Mouse (Mus musculus) frontal cortex, postnatal 10 days (tissue): Measurements from ENCODE around the gene Lingo3.
"Not testable (repeated sequence)": the region's sequence is repeated elsewhere in the genome, so short reads cannot be mapped to it uniquely, and the experiment has no call there.

Experiments used
- DNase-seq, 2 experiments: peaks; one replicate each; pipeline ENCODE4 v3.0.0; 2022; ENCODE audit warnings: low spot score in 2 of 2, mixed read lengths in 1 of 2

The Lingo3 gene

DNA sequence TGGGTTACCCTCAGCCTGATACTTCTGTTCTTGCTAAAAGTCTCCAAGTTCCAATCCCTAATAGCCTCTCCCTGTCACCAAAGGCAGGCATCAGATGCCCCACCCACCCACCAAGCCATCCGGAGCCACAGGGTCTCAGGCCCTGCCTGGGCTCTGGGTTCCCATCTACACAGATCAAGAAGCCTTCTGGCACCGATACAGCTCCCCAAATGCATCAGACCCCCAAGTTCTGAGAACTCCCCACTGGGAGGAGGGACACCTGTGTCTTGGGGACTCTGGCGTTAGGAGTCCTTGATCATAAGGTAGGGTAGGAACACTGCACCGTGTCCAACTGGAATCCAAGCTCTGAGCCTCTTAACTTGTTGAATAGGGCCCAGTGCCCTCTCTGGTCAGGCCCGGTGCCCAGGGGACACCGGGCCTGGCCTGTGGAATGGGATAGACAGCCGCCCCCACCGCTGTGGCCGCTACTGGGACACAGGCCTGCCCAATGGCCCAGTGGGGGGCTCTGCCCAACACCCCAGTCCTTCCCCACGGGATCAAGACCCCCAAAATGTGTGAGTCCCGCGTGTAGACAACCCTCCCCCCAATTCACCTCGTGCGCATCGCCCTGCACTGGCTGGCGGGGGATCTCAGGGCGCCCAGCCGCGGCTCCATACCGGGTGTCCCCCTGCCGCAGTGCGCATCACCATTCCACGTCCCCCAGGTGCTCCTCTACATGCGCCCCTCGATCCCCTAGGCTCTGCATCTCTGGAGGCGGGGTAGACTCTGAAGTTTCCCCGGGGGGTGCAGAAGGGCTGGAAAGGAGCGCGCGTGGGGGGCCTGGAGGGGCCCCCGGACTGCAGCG, 530 bp downstream of the Lingo3 start:
- no peak for DNase-seq

DNA sequence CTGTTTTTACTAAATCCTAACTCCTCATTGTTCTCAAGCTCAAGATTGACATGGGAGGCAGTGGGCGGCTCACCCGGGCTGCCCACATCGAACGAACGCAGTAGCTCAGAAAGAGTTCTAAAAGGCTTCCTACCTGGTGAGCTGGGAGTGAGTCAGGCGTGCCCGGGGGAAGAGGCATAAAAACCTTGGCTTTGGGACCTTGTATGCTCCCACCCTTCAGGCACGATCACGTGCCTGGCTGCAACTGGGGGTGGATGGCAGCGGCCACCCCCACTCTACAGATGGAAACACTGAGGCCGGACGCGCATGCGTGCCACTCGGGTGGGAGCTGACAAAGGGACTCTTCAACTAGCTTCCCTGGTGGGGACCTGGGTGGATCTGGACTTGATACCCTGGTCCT, 1.5 kb downstream of the Lingo3 start:
- DNase-seq: no peak

DNA sequence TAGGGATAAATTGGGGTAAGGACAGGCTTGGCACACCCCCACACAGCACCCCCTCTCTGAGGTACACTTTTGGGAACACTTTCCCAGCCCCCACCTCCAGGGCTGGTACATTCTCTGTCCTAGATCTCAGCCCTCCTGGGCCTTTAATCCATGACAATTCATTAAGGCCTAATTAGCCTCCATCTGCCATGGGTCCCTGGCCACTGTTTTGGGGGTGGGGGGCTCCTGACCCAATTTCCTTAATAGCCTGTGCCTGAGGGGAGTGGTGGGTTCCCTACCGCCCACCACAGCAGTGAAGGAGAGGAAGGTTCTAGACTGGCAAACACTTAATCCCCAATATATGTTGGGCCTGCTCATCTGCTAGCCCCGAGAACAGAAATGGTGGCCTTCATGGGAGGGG, 2.2 kb downstream of the Lingo3 start:
- no peak for DNase-seq

DNA sequence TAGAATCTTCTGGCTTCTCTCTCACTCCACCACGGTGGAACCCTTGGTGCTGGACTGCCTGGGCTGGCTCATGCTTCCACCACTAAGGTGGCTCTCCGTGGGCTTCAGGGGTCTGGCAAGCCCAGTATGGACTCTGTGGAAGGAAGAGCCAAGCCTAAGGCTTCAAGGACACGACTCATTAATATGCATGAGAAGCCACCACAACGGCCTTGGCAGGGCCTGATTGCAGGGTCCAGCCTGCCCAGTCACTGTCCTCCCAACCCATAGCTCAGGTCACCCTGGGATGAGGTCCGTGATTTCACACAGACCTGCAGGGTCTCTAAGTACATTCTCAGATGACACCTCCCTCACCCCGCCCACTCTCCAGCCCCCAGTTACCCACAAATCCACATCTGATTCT, 4.0 kb downstream of the Lingo3 start:
- no peak for DNase-seq

DNA sequence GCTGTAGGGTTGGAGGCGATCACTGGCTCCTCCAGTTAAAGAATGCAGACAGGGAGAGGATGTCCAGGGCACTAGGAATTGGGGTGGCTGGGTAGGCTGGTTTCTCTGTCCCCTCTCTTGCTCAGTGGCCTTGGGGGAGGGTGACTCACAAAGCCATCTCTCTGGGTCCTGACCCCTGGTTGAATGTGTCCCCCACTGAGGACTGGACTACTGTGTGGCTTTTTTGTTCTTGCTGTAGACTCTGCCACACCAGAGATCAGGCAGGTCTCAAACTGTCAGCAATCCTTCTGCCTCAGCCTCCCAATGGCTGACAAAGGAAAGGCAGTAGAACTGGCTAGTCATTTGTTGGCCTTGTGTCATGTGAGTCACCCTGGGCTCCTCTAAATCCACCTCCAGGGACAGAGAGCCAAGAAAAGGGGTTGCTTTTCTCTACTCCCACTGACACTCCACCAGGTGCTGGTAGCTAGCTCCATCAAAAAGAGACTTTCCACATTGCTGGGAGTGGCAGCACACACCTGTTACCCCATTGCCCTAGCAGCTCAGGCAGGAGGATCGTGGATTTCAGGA, 5.4 kb downstream of the Lingo3 start:
- no peak for DNase-seq

DNA sequence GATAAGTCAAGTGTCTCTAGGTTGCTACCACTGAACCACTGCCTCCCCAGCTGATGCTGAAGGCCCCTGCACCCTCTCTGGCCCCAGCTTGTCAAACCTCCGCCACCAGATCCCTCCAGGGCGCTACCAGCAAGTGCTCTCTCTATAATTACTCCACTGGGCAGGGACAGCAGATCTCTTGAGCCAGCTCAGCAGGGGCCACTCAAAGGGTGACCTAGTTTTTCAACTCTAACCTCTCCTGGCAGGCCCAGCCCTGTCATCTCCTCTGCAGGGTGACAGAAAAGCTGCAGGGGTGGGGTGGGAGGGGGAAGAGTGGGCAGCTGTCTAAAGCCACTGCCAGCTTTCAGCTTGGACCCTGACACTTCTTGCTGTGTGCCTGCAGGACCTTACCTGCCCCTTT, 6.0 kb downstream of the Lingo3 start:
- no peak for DNase-seq

DNA sequence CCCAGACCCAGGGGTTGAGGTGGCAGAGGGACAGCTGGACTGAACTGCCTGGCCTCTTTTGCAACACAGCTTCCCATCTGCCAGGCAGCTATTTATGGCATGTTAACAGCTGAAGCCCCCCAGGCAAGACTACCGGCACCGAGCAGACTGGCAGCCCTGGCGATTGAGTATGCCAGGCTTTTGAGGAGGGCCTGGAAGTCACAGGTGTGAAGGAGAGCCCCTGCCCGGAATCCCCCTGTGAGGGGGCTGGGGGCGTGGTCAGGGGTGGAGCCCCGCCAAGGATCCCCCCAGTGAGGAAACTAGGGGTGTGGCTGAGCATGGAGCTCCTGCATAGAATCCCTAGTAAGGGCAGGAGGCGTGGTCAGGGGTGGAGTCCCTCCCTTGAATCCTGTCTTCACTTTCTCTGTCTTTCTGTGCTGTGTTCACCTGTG, 6.9 kb downstream of the Lingo3 start:
- DNase-seq: no peak

DNA sequence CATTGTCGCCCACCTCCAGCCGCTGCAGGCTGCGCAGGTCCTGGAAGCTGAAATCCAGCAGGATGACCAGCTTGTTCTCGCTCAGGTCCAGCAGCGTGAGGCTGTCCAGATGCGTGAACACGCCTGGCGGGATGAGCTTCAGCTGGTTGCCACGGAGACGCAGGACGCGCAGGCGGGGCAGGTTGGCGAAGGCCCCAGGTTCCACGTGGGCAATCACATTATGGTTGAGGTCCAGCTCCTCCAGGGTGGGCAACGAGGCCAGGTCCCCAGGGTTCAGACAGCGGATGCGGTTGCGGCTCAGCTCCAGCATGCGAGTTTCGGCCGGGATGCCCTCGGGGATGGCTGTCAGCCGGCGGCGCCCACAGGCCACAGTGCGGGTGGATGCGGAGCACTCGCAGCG, 8.2 kb downstream of the Lingo3 start:
- no peak for DNase-seq

DNA sequence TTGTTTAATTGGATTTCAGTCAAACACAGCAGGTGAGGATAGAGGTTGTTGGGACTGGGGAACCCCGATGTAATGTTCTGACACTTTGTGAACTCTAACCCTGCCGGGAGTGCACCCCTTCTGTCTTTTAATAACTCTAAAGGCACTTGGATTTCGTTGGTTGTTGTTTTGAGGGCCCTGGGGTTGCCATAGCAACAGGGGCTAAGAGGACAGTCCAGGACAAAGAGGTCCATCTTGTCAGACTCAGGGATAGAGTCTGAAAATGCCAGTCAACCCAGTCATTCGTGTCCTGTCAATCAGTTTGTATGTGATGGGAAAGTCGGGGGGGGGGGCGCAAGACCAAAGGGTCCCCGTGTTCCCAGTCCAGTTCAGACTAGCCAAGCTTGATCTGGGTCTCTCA, 11.0 kb downstream of the Lingo3 start:
- DNase-seq: no peak

DNA sequence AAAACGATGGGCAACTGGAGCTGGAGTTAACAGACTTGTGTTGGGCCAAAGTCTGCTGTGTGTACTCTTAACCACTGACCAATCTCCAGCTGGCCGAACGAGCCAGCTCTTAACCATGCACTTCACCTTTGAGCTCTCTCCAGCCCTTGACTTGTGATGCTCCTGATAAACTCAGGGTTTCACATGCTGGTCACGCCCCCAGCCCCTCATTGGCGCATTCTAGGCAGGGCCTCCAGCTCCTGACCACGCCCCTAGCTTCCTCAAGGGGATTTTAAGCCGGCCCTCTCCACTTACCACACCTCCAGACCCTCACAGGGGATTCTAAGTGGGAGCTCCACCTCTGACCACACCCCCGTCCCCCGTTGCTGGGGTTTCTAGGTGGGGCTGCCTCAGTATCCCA, 12.7 kb downstream of the Lingo3 start:
- DNase-seq: no peak

DNA sequence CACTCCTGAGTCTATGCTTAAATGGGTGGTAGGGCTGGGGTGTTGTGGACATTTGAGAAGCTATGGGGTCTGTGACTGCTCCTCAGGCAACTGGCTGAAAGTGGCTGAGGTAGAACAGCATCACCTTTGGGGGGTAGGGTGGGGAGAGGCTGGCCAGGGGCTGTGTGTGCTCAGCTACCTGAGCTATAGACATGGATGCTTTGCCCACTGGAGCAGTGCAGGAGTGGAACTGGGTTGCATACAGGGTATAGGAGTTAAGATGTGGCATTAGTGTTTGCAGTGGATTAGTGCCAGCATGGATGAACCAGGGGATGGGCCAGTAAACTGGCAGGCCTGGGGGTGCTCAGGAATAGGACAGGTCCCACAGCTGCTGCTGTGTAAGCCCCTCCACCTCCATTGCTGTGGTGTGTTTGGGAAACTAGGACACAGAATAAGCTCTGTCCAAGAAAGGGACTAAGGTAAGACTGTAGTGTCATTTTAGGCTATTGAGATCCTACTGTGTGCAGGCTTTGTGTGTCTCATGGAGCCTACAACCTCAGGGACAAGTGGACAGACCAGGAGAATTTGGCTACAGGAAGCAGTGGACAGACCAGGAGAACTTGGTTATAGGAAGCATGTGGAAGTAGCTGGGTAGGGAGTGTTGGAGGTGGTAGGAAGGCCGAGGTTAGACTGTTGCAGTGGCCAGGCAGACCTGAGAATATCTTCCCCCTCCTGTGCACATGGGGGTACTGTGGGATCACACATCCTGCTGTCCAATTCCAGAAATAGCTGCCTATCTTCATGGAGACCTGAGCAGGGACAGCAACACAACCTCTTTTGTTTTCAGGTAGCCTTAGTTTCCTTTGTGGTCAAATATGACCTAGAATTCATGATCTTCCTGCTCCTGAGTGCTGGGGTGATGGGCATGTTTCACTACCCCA, 14.2 kb downstream of the Lingo3 start:
- DNase-seq: no peak

DNA sequence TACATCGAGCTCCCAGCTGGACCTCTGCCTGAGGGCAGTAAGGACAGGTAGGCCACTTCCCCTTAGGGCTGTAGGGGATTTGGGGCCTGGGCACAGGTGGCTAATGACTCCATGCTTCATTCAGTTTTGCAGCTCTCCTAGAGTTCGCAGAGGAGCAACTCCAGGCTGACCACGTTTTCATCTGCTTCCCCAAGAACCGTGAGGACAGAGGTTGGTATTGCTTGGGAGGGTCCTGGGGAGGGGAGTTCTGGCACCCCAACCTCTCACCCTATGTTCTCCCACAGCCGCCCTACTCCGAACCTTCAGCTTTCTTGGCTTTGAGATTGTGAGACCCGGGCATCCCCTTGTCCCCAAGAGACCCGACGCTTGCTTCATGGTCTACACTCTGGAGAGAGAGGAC, 15.3 kb downstream of the Lingo3 start:
- not testable (repeated sequence) for DNase-seq

DNA sequence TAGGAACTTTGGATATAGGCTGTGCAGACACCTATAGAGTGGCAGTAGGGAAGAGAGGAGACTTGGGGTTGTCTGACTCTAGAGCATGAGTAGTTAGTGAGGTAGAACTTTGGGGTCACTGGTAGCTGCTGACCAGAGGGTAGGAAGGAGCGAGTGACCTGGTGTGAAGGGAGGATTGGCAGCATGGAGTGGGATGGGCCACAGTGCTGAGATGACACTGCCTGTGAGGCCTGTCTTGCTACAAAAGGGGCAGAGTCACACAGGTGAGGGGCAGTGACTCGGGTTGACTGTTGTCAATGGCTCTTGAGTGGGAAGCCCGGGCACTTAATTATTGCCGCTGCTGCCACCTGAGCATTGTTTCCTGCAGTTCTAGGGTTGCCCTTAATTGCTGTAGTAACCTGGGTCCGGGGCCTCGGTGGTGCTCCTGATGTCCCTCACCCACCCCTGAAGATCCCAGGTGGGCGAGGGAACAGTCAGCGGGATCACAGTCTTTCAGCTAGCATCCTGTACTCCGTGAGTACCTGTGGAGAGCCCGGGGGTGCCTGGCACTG, 15.9 kb downstream of the Lingo3 start:
- DNase-seq: no peak

DNA sequence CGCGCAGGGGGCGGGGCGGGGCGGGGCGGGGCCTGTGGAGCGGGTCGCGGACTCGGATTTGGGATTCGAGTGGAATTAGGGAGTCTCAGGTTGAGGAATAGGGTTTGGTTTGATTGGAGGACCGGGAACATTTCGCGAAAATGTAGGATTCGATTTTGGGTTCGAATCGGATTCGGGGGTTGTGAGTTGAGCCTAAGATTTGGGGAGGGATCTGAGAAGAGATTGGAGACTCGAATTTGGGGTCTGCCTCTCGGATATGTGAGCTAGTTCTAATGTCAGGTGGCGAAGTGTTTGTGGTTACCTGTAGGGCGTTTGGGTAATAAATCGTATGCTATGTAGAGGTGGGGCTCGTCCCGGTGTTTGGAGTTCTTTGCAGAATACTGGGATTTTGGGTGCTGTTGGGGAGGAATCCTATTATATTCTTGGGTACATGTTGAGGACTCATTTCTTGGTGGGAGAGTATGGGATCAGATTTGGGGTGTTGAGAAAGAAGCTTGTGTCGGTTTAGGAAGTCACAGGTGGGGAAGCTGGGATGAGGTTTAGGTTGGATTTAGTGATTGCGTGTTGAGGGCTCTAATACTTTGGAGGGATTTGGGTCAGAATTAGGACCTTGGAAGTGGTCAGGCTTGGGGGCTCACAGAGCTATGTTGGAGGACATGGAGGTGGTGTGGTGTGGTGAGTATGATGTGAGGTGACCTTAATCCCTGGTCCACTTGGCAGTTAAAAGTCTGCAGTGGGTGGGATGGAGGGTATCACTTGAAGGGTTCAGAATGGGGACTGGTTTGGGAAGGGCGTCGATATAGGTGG, 16.6 kb downstream of the Lingo3 start:
- DNase-seq: no peak

DNA sequence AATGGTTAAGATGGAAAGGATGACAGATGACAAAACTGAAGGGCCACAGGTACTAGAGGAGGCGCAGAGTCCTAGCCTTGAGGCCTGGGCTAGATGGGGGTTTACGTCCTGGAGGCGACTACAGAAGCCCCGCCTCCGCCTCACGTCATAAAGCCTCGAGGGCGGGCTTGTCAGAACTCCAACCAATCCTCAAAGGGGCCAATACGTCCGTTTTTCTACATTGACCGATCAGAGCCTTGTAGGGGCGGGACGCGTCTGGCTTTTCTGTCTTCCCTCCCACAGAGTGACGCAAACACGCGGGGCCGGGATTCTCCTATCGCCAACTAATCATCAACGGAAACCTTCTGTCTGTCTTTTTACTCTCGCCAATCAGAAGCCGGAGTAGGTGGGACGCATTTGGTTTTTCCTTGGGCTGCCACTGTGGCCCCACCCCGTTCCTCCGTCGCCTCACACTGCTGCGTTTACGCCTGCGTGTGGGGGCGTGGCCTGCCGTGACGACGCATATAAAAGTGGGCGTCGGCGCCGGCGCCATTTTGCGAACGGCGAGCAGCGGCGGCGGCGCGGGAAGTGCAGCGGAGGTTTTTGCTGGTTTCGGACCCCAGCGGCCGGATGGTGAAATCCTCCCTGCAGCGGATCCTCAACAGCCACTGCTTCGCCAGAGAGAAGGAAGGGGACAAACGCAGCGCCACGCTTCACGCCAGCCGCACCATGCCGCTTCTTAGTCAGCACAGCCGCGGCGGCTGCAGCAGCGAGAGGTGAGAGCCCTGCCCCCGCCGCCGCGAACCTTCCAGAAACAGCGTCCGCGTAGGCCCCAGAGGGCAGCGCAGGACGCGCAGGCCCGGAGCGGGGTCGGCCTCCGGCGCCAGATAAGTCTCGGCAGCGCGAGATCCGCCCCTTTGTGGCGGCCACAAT, 17.4 kb downstream of the Lingo3 start, which contains the start of gene Oaz1:
Gene Oaz1, plus strand, starts transcription at position 506 of the 912 bp plus-strand sequence.
- DNase-seq: peak; percentile 99 to 100

DNA sequence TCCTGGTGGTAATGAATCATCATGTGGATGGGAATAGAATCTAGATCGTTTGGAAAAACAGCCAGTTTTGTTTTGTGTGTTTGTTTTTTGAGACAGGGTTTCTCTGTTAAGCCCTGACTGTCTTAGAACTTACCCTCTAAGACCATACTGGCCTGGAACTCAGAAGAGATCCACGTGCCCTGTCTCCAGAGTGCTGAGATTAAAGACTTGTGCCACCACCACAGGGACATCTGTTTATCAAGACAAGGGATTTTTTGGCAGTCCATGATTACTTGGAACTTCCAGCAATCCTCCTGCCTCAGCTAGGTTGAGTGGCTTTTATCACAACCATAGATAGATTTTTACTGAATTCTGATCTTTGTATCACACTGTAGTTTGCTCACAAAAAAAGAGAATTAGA, 19.0 kb downstream of the Lingo3 start:
- DNase-seq: no peak

DNA sequence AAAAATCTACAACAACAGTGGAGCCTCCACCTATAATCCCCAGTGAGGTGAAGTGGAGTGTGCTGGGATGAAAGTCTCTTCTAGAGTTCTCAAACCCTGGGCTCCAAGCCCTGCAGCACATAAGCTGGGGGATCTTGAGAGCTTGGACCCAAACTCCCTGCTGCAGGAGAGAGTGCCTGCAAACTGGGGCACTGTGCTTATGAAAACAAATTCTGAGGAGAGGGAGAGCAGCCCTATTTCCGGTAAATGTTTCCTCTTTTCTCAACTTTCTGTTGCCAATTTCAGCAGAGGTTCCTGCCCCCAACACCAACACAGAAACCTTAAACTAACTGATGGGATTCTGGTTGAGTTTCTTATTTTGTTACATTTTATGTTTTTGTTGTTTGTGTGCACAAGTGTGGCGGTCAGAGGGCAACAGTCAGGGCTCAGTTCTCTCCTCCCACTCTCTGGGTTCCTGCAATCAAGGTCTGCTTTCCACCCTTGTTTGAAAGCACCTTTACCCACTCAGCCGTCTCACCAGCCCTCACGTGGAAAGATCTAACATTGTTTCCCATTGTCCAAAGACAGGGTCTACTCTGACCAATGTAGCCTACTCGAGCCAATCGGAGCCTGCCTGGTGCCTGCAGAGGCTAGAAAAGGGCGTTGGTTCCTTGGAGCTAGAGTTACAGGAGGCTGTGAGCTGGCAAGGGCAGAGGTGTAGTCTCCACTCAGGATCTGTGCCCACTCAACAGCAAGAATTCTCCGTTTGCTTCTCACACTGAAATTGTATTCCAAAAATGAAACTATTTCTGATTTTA, 19.8 kb downstream of the Lingo3 start:
- no peak for DNase-seq

DNA sequence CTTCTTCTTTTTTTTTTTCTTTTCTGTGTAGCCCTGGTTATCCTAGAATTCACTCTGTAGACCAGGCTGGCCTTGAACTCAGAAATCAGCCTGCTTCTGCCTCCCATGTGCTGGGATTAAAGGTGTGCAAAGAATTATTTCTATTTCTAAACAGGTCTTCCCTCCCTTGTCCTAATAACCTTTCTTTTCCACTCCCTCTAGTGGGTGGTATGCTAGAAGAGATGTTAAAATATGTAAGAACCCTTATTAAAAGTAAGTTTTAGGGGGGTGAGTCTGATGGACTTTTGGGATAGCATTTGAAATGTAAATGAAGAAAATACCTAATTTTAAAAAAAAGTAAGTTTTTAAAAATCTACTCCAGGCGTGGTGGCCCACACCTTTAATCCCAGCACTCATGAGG, 20.5 kb downstream of the Lingo3 start:
- DNase-seq: no peak

DNA sequence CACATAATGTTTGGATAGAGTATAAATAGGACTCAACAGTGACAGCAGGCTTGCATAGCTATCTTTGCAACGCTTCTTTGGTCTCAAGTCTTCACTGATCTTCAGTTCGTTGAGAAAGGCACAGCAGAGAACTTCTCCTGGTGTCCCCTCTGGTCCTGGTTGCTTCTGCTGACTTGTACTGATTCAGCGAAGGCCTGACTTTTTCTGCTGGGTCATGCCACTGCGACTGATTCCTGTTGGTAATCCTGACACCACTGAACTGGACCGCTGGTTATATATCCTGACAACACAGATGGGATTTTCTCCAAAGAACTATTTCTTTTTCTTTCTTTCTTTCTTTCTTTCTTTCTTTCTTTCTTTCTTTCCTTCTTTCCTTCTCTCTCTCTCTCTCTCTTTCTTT, 21.3 kb downstream of the Lingo3 start:
- no peak for DNase-seq
